Mouse (Mus musculus) urinary bladder, postnatal 10 days (tissue): ENCODE measurements around the gene St3gal3.

Experiments
- DNase-seq: peaks from one replicate; pipeline ENCODE4 v3.0.0; 2022; ENCODE audit warnings: low spot score

The St3gal3 gene

DNA sequence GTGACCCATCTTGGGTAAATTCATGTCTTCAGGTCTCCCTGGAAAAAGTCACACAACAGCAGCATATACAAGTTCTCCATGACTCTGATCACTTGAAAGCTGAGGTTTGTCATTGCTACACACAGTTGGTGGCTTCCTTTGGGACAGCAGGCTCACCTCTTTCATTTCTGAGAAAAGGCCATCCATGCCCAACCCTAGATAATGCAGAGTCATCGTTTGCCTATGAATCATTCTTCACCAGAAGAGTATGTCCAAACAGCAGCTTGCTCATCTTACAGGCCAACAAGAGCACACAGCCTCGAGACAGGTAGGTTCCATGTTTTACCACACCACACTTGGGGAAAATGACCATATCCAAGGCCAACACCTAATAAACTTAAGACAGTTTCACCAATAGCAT lies 45.9 kb downstream of the St3gal3 start:
- no peak for DNase-seq

DNA sequence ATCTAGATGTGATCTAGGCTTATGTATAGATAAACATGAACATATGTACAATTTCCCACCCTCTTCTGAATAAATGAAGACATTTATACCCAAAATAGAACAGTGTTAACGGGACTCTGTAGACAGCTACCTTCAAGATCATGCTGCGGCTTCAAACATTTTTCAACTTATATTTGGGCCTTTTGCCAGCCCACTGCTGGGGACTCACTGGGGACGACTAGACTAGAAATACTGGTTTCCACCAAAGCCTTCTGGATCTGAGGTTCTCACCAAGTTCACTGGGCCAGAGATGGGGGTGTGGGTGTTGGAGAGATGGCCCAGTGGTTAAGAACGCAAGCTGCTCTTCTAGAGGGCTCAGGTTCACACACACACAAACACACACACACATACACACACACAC lies 49.7 kb downstream of the St3gal3 start:
- DNase-seq, result no peak

GRCm38 (mm10) chr4:118083217-118083951 lies 51.3 kb downstream of the St3gal3 start:
- DNase-seq, result peak; percentile 91

DNA sequence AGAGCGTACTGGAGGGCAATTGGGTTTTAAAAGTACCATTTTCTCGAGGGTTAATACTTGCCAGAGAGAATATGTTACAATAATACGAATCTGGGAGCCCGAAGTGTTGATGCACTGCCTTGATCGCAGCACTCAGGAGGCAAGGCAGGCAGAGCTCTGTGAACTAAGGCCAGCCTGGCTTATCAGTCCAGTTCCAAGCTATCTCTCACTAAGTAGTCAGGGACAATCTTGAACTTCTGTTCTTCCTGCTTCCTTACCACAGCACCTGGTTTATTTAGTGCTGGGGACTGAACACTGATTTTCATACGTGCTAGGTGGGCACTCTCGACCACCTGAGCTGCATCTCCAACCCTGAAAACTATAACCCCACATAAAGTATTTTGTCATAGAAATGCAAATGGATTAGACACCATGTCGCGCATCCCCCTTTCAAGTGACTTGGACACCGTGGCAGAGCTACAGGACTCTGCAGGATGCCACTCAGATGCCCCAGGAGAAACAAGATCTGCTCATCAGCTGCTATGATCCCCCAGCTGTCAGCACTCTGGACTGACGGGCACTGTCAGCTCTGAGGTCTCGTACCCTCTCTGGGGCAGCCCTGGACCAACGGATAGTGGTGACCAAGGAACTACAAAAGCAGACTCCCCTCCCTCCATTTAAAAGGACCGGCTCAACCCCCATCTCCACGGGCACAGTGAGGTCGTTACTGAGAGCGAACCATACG lies 52.9 kb downstream of the St3gal3 start:
- no peak for DNase-seq

DNA sequence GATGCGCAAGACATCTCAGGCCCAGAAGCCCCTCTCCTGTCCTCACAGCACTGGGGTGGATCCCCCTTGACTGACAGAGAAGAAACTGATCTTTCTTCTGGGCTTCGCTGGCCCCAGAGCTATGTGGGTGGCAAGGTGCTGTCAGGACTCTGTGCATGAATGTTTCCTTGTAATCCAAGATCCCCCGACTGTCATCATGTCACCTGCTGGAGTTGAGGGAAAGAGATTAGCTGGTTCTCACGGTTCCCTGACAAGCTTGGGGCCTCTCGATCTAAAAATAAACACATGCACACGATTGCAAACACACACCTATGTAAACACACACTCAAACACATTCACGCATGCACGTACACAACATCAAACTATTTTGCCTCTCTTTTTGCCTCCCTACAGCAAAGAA lies 54.2 kb downstream of the St3gal3 start:
- no peak for DNase-seq

GRCm38 (mm10) chr4:118079195-118079594 lies 55.5 kb downstream of the St3gal3 start:
- DNase-seq, result no peak

DNA sequence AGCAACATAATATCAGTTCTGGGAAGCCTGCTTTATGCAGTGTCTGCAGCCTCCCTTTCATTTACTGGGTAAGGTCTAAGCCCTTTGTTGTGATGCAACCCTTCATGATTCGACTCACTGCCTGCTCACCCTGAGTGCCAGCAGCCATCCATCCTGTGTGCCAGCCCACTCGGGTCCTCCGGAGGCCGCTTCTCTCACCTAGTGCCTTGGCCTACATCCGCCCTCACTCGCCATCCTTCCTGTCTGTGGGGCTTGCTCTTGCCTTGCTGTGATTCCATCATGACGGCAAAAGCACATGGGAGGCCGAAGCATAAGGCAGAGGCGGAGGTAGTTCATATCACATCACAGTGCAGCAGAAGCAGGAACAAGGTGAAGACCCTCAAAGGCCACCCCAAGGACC lies 56.1 kb downstream of the St3gal3 start:
- no peak for DNase-seq

DNA sequence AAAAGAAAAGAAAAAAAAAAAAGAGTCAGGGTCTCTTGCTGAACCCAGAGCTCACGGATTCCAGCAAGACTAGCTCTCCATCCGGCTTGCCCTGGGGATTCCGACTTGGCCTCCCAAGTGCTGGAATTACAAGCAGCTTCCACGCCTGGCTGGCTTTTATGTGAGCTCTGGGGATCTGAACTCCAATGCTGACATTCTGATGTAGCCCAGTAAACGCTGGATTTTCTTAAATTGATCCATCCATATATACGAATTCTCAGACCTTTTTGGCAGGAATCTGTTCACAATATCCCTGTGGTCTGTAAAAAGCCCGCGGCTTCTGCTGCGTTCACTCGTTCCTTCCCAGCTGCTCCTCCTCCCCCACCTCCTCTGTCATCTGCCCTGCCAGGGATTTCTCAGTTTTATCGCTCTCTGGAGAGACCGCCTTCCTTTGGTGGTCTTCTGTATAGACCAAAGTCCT lies 57.4 kb downstream of the St3gal3 start:
- DNase-seq, result no peak

GRCm38 (mm10) chr4:118076648-118077047 lies 58.1 kb downstream of the St3gal3 start:
- DNase-seq, result no peak

GRCm38 (mm10) chr4:118075343-118075742 lies 59.4 kb downstream of the St3gal3 start:
- DNase-seq, result no peak

- no peak for DNase-seq
These were observed 60.5 kb downstream of the St3gal3 start for GRCm38 (mm10) chr4:118074236-118074635.

DNA sequence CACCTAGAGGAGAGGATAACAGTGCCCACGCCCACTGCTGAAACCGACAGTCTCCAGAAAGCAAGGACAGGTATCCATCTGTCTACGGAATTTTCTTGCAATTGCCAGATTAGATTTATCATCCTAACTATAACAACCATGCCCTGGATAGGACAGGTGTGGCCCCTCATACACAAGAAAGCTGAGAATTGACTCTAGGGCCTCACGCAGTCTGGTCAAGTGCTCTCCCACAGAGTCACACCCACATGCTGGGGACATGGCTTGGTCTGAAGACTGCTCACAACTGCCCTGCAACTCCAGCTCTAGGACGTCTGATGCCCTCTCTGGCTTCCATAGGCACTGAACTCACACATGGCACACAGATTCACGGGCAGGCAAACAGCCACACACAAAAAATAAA lies 61.6 kb downstream of the St3gal3 start:
- no peak for DNase-seq

DNA sequence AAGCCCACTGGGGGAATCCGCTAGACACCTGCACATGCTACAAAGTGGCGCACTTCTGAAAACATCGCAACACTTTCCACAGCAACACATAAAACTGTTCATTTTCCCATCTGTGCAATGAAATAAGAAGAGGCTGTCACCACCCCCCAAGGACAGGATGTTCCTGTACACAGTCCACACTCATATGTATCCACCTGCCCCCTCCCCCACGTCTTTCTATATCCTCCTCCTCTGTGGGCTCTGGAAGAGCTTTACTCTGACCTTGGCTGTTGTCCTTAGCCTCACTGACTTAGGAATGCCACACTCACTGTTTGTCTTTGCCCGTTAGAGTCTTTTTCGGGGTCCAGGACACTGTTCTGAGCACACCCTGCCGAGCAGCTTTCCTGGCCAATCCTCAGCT lies 62.8 kb downstream of the St3gal3 start:
- DNase-seq, result no peak

GRCm38 (mm10) chr4:118070255-118071234 lies 64.2 kb downstream of the St3gal3 start:
- DNase-seq, result no peak

DNA sequence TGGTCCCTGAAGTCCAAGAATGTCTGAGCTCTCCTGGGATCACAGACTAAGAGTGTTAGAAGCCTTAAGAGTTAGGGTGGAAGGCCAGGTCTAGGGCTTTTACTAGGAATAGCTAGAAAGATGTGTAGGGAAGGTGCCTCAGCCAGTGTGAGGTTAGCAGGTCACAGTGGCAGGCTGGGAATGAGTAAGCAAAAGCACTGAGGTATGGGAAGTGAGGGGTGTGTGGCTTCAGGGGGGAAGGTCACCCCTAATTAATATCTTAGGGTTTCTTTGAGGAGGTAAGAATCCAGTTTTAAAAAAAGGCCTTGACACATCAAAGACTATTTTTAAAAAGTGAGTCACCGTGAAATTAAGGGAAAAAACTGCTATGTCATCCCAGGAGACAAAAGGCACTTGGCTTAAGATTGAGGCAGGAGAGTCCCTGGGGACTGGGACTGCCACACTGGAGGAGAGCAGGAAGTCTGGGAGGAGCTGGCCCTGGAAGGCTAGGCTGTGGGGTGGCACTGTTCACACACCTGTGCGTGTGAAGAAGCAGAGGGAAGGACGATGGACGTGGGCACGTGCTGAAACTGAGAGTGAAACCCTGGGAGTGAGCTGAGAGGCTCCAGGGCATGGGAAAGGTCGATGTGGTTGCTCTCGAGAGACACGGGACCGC lies 72.8 kb downstream of the St3gal3 start:
- DNase-seq, result no peak

- peak; percentile 31 for DNase-seq
These were observed 73.7 kb downstream of the St3gal3 start for GRCm38 (mm10) chr4:118060915-118061530.

GRCm38 (mm10) chr4:118059816-118060475 lies 74.8 kb downstream of the St3gal3 start:
- no peak for DNase-seq

GRCm38 (mm10) chr4:118058116-118058677 lies 76.5 kb downstream of the St3gal3 start:
- DNase-seq, result no peak

DNA sequence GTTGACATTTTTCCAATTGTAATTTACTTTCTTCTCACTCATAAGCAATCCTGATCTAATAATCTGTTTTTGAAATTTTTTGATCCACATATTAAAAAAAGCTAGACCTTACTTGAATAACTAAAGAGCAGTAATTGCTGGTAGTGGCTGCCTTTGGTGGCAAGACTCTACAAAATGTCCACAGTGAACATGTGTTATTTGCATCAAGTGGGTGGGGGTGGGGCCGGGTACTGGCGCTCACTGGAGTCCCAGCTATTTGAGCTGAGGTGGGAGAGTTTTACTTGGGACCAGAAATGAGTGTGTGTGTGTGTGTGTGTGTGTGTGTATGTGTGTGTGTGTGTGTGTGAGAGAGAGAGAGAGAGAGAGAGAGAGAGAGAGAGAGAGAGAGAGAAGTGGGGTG lies 77.6 kb downstream of the St3gal3 start:
- no peak for DNase-seq

DNA sequence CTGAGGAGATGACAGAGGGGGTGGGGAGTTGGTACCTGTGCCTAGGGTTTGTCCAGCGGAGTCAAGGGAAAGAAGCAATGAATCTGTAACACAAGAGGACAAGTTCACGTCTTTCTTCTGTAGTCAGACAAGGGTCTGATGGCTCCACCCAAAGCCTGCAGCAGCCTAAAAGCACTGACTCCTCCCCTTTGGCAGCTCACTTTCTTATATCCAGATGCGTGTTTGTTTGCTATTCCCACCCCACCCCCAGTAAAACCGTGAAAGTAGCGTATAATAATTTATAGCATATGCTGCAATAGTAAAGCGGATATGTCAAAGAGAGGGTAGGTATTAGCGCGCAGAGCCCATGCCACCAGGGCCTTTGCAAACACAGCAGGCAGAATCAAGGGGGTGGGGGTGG lies 80.1 kb downstream of the St3gal3 start:
- DNase-seq, result no peak
